Mouse (Mus musculus) lung, embryonic 14.5 days (tissue): Measurements from ENCODE around the gene Snx29. TPM values are rescaled to one million over a fixed set of nuclear protein-coding genes. Genes with fewer than 3 reads are reported as not detected.
A peak's percentile ranks its signal among the peaks of the same experiment; 100 is the strongest.

Source experiments
- ATAC-seq: fragments of 200-750 bp; cut with Nextera tagmentation; 2 replicates; pipeline ENCODE4 v1.8.0; 2017; ENCODE audit warnings: mild to moderate bottlenecking, moderate TSS enrichment, moderate library complexity; ENCODE audit not compliant: insufficient read depth
- DNase-seq: peaks from one replicate; pipeline ENCODE4 v3.0.0-alpha.2; 2015
- H3K27ac ChIP-seq: fragments of 300-500 bp; sonication (generic); 2 replicates; pipeline ENCODE4 v1.5.1; 2014; ENCODE audit warnings: low read depth, mild to moderate bottlenecking, moderate library complexity
- H3K27me3 ChIP-seq: fragments of 300-500 bp; sonication (generic); 2 replicates; pipeline ENCODE4 v1.6.1; 2014; ENCODE audit warnings: low read length, control low read depth; ENCODE audit not compliant: insufficient read depth
- H3K36me3 ChIP-seq: fragments of 300-500 bp; sonication (generic); 2 replicates; pipeline ENCODE4 v1.6.1; 2014; ENCODE audit warnings: control low read depth; ENCODE audit not compliant: insufficient read depth
- H3K4me1 ChIP-seq: fragments of 300-500 bp; sonication (generic); 2 replicates; pipeline ENCODE4 v1.6.1; 2014; ENCODE audit warnings: antibody characterized with exemption, control low read depth; ENCODE audit not compliant: insufficient read depth
- H3K4me2 ChIP-seq: fragments of 300-500 bp; sonication (generic); 2 replicates; pipeline ENCODE4 v1.6.1; 2014; ENCODE audit warnings: mild to moderate bottlenecking
- H3K4me3 ChIP-seq: fragments of 300-500 bp; sonication (generic); 2 replicates; pipeline ENCODE4 v1.5.1; 2014; ENCODE audit warnings: low read depth, low read length
- H3K9ac ChIP-seq: fragments of 300-500 bp; sonication (generic); 2 replicates; pipeline ENCODE4 v1.6.1; 2014
- H3K9me3 ChIP-seq: fragments of 300-500 bp; sonication (generic); 2 replicates; pipeline ENCODE4 v1.6.1; 2016; ENCODE audit warnings: low read depth, low read length, control low read depth
- CTCF ChIP-seq: IDR thresholded peaks from 2 replicates; pipeline ENCODE4 v1.5.1; 2016; ENCODE audit warnings: antibody characterized with exemption, low read depth
- WGBS: fragments of 180-500 bp; shearing (Covaris S2); extraction: QIAGEN DNeasy Blood & Tissue Kit; methylation state at CpG from one replicate; pipeline ENCODE4 v1.1.7; 2014; 5-methylcytosine and 5-hydroxymethylcytosine counted together
- polyA plus RNA-seq: library from polyadenylated mRNA; unstranded; fragments of >200 nt; fragmentation: Nextera tagmentation; extraction: Ambion mirVana; gene quantifications from 2 replicates; pipeline ENCODE4 v1.2.1, GENCODE M21; 2014

Gene Snx29
- polyA plus RNA-seq, 1 experiment from 2014 or later = 10.3 TPM

GRCm38 (mm10) chr16:11577541-11578255, 255.0 kb downstream of the Snx29 start:
- H3K36me3 ChIP-seq = no peaks in the 10 kb centered on the region
- H3K4me1 ChIP-seq = no peaks in the 10 kb centered on the region
- no peak overlapping the region for H3K9ac ChIP-seq
- H3K27ac ChIP-seq = no peak overlapping the region
- ATAC-seq (no peak), DNase-seq (no peak)
- 64% methylated on average over 3 of the region's 3 CpGs for WGBS
- H3K4me2 ChIP-seq = no peak overlapping the region
- no peak overlapping the region for H3K4me3 ChIP-seq
- H3K9me3 ChIP-seq = no peaks in the 10 kb centered on the region
- no peak for TF ChIP-seq CTCF
- H3K27me3 ChIP-seq = no peaks in the 10 kb centered on the region

- TF ChIP-seq CTCF = peak; percentile 79
- no peak overlapping the region for H3K27ac ChIP-seq
- H3K27me3 ChIP-seq = no peaks in the 10 kb centered on the region
- H3K9ac ChIP-seq = no peak overlapping the region
- no peaks in the 10 kb centered on the region for H3K4me1 ChIP-seq
- ATAC-seq = peak; percentile 31; the same call in 1 of the 2 replicates
- DNase-seq = peak; percentile 75
- no peak overlapping the region for H3K4me2 ChIP-seq
- WGBS = 40% methylated on average over 4 of the region's 4 CpGs
- H3K36me3 ChIP-seq = no peaks in the 10 kb centered on the region
- no peaks in the 10 kb centered on the region for H3K9me3 ChIP-seq
- no peak overlapping the region for H3K4me3 ChIP-seq
These were observed 257.0 kb downstream of the Snx29 start for GRCm38 (mm10) chr16:11579676-11580098.

GRCm38 (mm10) chr16:11583941-11584639, 261.4 kb downstream of the Snx29 start:
- DNase-seq = no peak
- Histone ChIP-seq H3K27me3 (no peaks in the 10 kb centered on the region), H3K27ac (no peak overlapping the region), H3K9ac (no peak overlapping the region), H3K4me1 (no peaks in the 10 kb centered on the region), H3K9me3 (no peaks in the 10 kb centered on the region), H3K4me3 (no peak overlapping the region), H3K4me2 (no peak overlapping the region), H3K36me3 (no peaks in the 10 kb centered on the region)
- no peak for ATAC-seq
- WGBS = 76% methylated on average over 8 of the region's 8 CpGs
- no peak for TF ChIP-seq CTCF

- no peak for DNase-seq
- no peaks in the 10 kb centered on the region for H3K4me1 ChIP-seq
- no peaks in the 10 kb centered on the region for H3K36me3 ChIP-seq
- H3K4me2 ChIP-seq = no peak overlapping the region
- no peak for ATAC-seq
- H3K27ac ChIP-seq = no peak overlapping the region
- TF ChIP-seq CTCF = no peak
- H3K27me3 ChIP-seq = no peaks in the 10 kb centered on the region
- no peaks in the 10 kb centered on the region for H3K9me3 ChIP-seq
- H3K4me3 ChIP-seq = no peak overlapping the region
- H3K9ac ChIP-seq = no peak overlapping the region
These were observed 266.0 kb downstream of the Snx29 start for GRCm38 (mm10) chr16:11588689-11589088.

- Histone ChIP-seq H3K36me3 (no peaks in the 10 kb centered on the region), H3K4me2 (no peak overlapping the region), H3K4me1 (no peaks in the 10 kb centered on the region), H3K4me3 (no peak overlapping the region), H3K9ac (no peak overlapping the region), H3K9me3 (no peaks in the 10 kb centered on the region), H3K27ac (no peak overlapping the region), H3K27me3 (no peaks in the 10 kb centered on the region)
- DNase-seq = no peak
- 45% methylated on average over 2 of the region's 2 CpGs for WGBS
- no peak for ATAC-seq
- TF ChIP-seq CTCF = no peak
These were observed 266.6 kb downstream of the Snx29 start for GRCm38 (mm10) chr16:11589336-11589735.

- TF ChIP-seq CTCF = no peak
- no peaks in the 10 kb centered on the region for H3K36me3 ChIP-seq
- H3K27me3 ChIP-seq = no peaks in the 10 kb centered on the region
- no peaks in the 10 kb centered on the region for H3K4me1 ChIP-seq
- H3K9ac ChIP-seq = no peak overlapping the region
- no peak overlapping the region for H3K4me3 ChIP-seq
- no peak for ATAC-seq
- H3K27ac ChIP-seq = no peak overlapping the region
- no peak overlapping the region for H3K4me2 ChIP-seq
- DNase-seq = no peak
- no peaks in the 10 kb centered on the region for H3K9me3 ChIP-seq
- 78% methylated on average over 10 of the region's 10 CpGs for WGBS
These were observed 267.3 kb downstream of the Snx29 start for GRCm38 (mm10) chr16:11589782-11590695.

GRCm38 (mm10) chr16:11596599-11596998, 273.9 kb downstream of the Snx29 start:
- H3K4me3 ChIP-seq = no peak overlapping the region
- WGBS = 72% methylated on average over 3 of the region's 3 CpGs
- H3K9me3 ChIP-seq = no peaks in the 10 kb centered on the region
- no peaks in the 10 kb centered on the region for H3K36me3 ChIP-seq
- no peak overlapping the region for H3K9ac ChIP-seq
- H3K27ac ChIP-seq = no peak overlapping the region
- H3K4me1 ChIP-seq = no peaks in the 10 kb centered on the region
- DNase-seq = no peak
- H3K4me2 ChIP-seq = no peak overlapping the region
- ATAC-seq = no peak
- no peaks in the 10 kb centered on the region for H3K27me3 ChIP-seq
- no peak for TF ChIP-seq CTCF
